Mouse (Mus musculus) C3H10T1/2 (cell line): Measurements from ENCODE around the gene Hinfp. TPM values are rescaled to one million over a fixed set of nuclear protein-coding genes. Genes with fewer than 3 reads are reported as not detected.

ENCODE experiments used
- polyA plus RNA-seq, 2 experiments: library from polyadenylated mRNA; unstranded; fragments of >200 nt; fragmentation: generic; extraction: Trizol; gene quantifications; one replicate each; pipeline ENCODE4 v1.2.1; 2012; ENCODE audit warnings: missing spikeins in 2 of 2

The Hinfp gene
- 1 to 10 TPM; 2.5 to 5.2 TPM for polyA plus RNA-seq

DNA sequence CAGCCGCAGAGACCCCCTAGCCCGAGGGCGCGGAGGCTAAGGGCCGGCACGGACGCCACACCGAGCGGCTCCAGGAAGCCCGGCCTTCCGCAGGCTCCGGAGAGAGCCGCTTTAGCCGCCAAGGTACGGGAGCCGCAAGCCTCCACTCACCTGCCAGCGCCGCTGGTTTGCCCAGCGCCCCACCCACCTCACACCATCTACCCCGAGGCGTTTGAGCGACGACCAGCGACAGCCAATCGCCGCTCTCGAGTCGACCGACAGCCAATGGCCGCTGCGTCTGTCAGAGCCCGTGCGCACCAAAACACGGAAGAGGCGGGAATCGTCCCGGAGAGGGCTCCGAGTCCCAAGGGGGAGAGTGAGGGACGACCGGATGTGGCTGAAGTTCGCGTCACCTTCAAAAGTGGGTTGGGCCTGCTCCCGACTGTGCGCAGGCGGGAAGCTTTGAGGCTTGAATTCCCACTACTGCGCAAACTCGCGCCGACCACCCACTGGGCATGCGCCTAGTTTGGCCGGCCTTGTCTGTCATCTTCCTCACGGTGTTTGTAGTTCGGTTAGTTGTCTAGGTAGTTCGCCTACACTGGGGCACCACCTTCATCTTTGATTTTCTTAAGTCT, at the start of gene Hinfp:
Gene Hinfp, minus strand, starts transcription at position 206 of the 614 bp plus-strand sequence.

DNA sequence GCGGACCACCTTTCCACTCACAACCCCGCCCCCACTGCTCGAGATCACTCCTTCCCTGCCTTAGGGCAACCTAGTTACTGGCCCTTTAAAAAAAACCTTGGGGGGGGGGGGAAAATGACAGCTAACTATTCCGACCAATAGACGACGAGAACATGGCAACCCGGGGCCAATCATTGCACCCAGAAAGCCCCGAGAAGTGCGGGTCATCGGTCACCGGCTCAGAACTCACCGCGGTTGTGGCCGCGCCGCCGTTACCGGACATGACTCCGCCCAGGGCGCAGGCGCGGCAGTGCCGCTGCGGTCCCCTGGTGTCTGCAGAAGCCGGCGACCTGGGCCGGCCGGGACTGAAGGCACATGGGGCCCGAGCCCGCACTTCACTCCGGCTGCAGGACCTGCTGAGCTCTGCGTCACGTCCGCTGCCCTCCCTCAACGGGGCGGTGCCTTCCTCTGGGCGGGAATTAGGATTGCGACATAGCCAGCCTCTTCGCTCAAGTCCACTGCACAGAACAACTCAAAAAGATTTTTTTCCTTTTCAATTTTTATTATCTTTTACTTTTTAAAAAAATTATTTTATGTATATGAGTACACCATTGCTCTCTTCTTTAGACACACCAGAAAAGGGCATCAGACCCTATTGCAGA, 38.4 kb upstream of the Hinfp start, which contains the start of gene Hmbs:
Gene Hmbs, minus strand, starts transcription at position 448 of the 641 bp plus-strand sequence.

DNA sequence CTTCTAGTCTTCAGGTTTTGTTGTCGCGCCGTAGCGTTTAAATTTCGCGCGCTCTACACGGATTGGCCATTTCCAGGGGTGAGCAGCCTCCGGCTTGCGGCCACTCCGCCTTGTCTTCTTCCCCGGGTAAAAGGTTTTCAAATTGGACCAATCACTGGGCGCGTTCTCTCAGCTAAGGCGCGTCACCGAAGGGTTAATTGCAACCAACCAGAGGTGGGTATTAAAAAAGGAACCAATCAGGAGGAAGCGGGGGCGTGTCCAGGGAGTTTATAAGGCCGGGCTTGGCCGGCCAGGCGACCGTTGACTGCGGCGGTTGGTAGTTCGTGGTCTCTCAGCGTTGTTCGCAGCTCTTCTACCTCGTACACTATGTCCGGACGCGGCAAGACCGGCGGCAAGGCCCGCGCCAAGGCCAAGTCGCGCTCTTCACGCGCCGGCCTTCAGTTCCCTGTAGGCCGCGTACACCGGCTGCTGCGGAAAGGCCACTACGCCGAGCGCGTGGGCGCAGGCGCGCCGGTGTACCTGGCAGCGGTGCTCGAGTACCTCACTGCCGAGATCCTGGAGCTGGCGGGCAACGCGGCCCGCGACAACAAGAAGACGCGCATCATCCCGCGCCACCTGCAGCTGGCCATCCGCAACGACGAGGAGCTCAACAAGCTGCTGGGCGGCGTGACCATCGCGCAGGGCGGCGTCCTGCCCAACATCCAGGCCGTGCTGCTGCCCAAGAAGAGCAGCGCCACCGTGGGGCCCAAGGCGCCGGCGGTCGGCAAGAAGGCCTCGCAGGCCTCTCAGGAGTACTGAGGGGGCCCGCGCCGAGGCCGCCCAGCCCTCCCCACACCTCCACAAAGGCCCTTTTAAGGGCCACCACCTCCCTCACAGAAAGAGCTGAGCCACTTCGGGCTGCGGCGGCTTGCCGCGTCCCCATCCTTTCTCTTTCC, 29.2 kb upstream of the Hinfp start, which contains the start of gene H2afx:
Gene H2afx, plus strand, starts transcription at position 299 of the 935 bp plus-strand sequence.

DNA sequence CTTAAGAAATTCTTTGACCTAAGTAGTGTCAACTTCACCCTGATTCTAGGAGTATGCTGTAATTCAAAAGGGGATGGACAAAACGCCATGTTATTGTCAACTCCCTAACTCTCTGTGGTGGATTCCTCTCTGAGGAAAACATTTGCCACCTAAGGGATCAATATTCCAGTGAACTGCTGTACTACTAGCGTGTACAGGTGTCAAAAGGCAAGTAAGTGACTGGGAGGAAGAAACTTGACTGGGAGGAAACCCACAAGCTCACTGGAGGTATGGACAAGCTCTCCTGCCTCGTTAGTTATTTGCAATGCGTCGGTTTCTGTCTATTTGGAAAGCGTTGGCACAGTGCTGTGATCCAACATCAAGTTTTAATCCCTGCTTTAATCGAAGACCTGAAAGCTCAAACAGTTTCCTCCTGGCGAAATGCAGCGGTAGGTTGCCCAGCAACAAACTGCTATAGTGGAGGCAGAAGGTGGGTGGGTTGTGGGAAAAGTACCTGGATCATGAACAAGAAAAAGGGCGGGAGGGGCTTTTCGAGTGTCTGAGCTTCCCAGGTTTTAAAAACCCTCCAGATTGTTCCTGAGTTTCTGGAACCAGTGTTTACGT, 20.4 kb upstream of the Hinfp start, which contains the start of gene Dpagt1:
Gene Dpagt1, plus strand, starts transcription at position 252 of the 603 bp plus-strand sequence.

DNA sequence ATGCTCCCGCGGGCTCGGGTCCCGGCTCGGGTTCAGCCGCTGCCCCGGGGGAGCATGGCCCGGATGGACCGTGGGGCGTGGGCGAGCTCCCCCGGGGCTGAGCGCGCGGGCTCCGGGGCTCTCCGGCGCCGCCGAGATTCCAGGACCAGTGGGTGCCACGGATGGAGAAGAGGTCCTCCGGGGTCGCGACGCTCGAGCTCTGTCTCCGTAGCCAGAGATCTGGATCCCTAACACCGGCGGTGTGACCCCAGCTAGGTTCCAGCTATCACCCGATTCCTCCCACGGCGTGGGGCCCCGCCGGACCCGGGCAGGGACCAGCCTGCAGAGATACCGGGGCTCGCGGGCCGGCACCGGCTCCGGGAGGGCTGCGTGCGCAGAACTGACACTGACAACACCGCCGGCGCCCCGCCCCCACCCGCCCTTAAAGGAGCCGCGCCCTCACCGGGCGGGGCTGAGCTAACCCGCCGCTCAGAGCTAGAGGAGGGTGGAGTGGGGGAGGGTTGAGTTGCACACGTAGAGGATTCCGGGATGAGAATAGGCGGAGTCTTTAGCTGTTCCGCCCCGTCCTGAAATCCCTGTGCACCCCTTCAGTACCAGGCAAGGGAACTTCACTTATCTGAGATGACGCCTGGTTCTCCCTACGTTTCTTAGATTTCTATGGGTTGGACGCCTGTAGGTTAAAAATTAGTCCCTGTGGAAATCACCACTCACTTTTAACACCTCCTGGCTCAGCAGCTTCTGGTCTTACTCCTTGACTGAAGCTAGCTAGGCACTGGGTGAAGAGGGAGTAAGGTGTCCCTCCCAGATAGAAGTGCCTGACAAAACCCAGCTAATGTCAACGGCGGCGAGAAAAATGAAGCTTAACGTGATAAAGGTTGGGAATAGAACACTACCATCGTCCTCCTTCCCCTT, 14.7 kb upstream of the Hinfp start, which contains the start of gene C2cd2l:
Gene C2cd2l, minus strand, starts transcription at position 399 of the 912 bp plus-strand sequence.

DNA sequence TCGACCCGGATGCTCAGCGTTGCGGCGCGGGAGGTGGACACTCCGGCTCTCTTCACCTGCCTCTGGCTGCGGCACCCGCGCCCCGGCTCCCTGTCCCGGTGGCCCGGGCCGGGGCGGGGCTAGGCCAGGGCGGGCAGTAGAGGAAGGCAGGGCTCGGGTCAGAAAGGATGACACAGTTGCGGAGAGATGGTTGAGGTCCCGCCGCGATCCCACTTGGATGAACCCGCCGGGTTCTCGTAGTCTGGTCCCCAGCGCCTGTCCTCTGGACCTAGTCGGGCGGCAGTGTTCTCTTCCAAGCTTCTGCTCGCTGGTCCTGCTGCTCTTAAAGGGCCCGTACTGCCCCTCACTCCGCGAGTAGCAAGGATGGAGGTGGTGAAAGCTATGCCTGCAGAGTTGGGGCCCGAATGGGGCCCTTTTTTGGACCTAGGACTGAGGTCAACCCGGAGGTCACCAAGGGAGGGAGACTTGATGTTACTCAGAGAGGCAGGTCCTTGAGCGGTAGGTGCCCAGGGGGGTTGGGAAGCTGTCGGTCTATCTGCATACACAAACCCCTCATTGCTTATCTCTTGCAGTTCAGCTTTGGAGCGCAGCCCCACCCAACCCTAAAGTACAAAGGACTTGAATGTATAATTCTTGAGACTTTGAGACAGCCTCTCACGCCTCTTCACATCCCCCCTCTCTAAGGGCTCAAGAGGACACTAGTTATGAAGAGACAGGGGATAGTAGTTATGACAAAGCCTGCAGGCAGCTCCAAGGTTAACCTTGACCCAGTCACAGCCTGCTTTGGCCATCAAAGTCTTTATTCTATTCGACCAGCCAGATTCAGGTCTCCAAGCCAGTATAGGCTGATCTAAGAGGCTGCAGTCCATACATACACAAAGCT, 17.2 kb downstream of the Hinfp start, which contains the start of gene Abcg4:
Gene Abcg4, minus strand, starts transcription at position 540 of the 883 bp plus-strand sequence.

DNA sequence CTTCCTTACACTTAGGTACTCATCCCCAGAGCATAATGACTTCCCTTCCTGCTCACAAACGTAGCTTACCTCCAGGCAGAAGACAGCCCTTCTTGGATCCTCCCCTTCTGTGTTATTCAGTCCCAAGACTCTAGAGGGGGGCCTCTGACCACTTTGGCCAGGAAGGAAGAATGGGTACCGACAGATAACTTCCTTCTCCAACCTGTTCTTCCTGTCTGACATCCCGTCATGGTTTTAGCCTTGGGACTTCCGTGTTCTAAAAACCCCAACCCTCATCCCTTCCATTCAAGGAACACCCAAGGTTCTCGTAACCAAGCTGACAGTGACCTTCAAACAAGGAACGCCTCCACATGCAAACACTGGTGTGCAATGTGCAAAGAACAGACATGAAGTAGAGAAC, 37.0 kb downstream of the Hinfp start, which contains the start of gene Nlrx1:
Gene Nlrx1, minus strand, starts transcription at position 168 of the 400 bp plus-strand sequence.

DNA sequence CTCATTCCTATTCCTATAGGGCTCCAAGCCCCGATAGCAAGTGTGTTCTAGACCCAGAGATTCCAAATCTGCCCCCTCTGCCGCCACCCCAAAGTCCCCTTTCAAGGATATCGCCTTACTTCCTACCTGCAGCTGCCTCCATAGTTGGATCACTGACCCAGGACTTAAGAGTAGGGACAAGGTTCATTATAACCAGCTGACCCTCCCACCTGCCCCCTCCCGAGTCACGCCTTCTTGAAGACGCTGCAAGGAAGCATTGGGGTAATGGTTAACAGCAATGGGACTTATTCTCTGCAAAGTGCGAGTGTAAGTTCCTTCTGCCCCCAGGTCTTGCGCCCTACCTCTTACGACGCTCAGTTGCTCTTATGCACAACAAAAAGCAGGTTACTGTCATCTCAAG, 54.2 kb downstream of the Hinfp start, which contains the start of gene Pdzd3:
Gene Pdzd3, minus strand, starts transcription at position 158 of the 400 bp plus-strand sequence.

Other genes with a start within 250 kb of the Hinfp start
- gene Usp2, start 238.7 kb downstream of the Hinfp start, polyA plus RNA-seq: 1 to 10 TPM in 1 of 2 experiments, under 1 TPM in 1; 0.51 to 3.4 TPM
- under 1 TPM in 1 of 2 experiments, not detected in 1; 0.06 TPM for gene Mfrp, start 203.9 kb downstream of the Hinfp start, polyA plus RNA-seq
- gene C1qtnf5, start 198.4 kb downstream of the Hinfp start, polyA plus RNA-seq: 1 to 10 TPM in 1 of 2 experiments, under 1 TPM in 1; 0.16 to 1.5 TPM
- under 1 TPM in 1 of 2 experiments, not detected in 1; 0.27 TPM for gene Gm49380, start 192.2 kb downstream of the Hinfp start, polyA plus RNA-seq
- gene Rnf26, start 192.2 kb downstream of the Hinfp start, polyA plus RNA-seq: 10 to 100 TPM; 43.1 to 68.6 TPM
- under 1 TPM; 0.19 to 0.68 TPM for gene Mcam, start 171.2 kb downstream of the Hinfp start, polyA plus RNA-seq
- gene Cbl, start 71.6 kb downstream of the Hinfp start, polyA plus RNA-seq: 1 to 10 TPM in 1 of 2 experiments, under 1 TPM in 1; 0.90 to 3.3 TPM
- not detected for gene Ccdc153, start 65.0 kb downstream of the Hinfp start, polyA plus RNA-seq
- gene Pdzd3, start 54.2 kb downstream of the Hinfp start, polyA plus RNA-seq: under 1 TPM in 1 of 2 experiments, not detected in 1; 0.04 TPM
- gene Nlrx1, start 37.1 kb downstream of the Hinfp start, polyA plus RNA-seq: 1 to 10 TPM in 1 of 2 experiments, under 1 TPM in 1; 0.41 to 2.5 TPM
- under 1 TPM; 0.09 to 0.91 TPM for gene Abcg4, start 17.1 kb downstream of the Hinfp start, polyA plus RNA-seq
- 1 to 10 TPM; 3.7 to 4.6 TPM for gene C2cd2l, start 14.6 kb upstream of the Hinfp start, polyA plus RNA-seq
- gene Dpagt1, start 20.3 kb upstream of the Hinfp start, polyA plus RNA-seq: 10 to 100 TPM; 24.6 to 26.4 TPM
- 100 to 1,000 TPM; 334 to 376 TPM for gene H2afx, start 29.0 kb upstream of the Hinfp start, polyA plus RNA-seq
- gene Hmbs, start 38.6 kb upstream of the Hinfp start, polyA plus RNA-seq: 10 to 100 TPM; 33.8 to 49.1 TPM
- 10 to 100 TPM; 13.5 to 31.9 TPM for gene Vps11, start 56.0 kb upstream of the Hinfp start, polyA plus RNA-seq
- 10 to 100 TPM; 12.8 to 29.3 TPM for gene Hyou1, start 73.8 kb upstream of the Hinfp start, polyA plus RNA-seq
- gene Slc37a4, start 91.2 kb upstream of the Hinfp start, polyA plus RNA-seq: 10 to 100 TPM in 1 of 2 experiments, 1 to 10 TPM in 1; 5.7 to 11.4 TPM
- gene Rps25, start 101.5 kb upstream of the Hinfp start, polyA plus RNA-seq: 1,000 to 10,000 TPM; 2,064 to 3,081 TPM
- gene Trappc4, start 101.9 kb upstream of the Hinfp start, polyA plus RNA-seq: 10 to 100 TPM; 86.8 to 98.1 TPM
- 10 to 100 TPM in 1 of 2 experiments, 1 to 10 TPM in 1; 7.9 to 23.6 TPM for gene Ccdc84, start 112.9 kb upstream of the Hinfp start, polyA plus RNA-seq
- not detected for gene Foxr1, start 135.5 kb upstream of the Hinfp start, polyA plus RNA-seq
- under 1 TPM in 1 of 2 experiments, not detected in 1; 0.07 TPM for gene Upk2, start 149.3 kb upstream of the Hinfp start, polyA plus RNA-seq
- 10 to 100 TPM; 22.2 to 90.8 TPM for gene Bcl9l, start 177.2 kb upstream of the Hinfp start, polyA plus RNA-seq